Mouse (Mus musculus) lung, embryonic 16.5 days (tissue): ENCODE results near the gene Ptpdc1. TPM values are rescaled to one million over a fixed set of nuclear protein-coding genes. Genes with fewer than 3 reads are reported as not detected.

Experiments used
- ATAC-seq: fragments of 200-750 bp; cut with Nextera tagmentation; 2 replicates; pipeline ENCODE4 v1.8.0; 2017; ENCODE audit warnings: low read depth, mild to moderate bottlenecking, moderate library complexity
- H3K27ac ChIP-seq: fragments of 300-500 bp; sonication (generic); 2 replicates; pipeline ENCODE4 v1.5.1; 2014; ENCODE audit warnings: mild to moderate bottlenecking, control low read depth, low read length
- H3K27me3 ChIP-seq: fragments of 300-500 bp; sonication (generic); 2 replicates; pipeline ENCODE4 v1.6.1; 2014; ENCODE audit warnings: low read depth, low read length, mixed read lengths; ENCODE audit not compliant: control insufficient read depth, insufficient read depth
- H3K36me3 ChIP-seq: fragments of 300-500 bp; sonication (generic); 2 replicates; pipeline ENCODE4 v1.6.1; 2014; ENCODE audit warnings: low read length; ENCODE audit not compliant: control insufficient read depth, insufficient read depth
- H3K4me1 ChIP-seq: fragments of 300-500 bp; sonication (generic); replicated peaks from 2 replicates; pipeline ENCODE4 v1.6.1; 2014; ENCODE audit warnings: low read length, mixed read lengths; ENCODE audit not compliant: control insufficient read depth, insufficient read depth
- H3K4me2 ChIP-seq: fragments of 300-500 bp; sonication (generic); 2 replicates; pipeline ENCODE4 v1.6.1; 2014; ENCODE audit warnings: low read depth, low read length, control low read depth
- H3K4me3 ChIP-seq: fragments of 300-500 bp; sonication (generic); 2 replicates; pipeline ENCODE4 v1.5.1; 2014; ENCODE audit warnings: mild to moderate bottlenecking, low read length, control low read depth
- H3K9ac ChIP-seq: fragments of 300-500 bp; sonication (generic); 2 replicates; pipeline ENCODE4 v1.6.1; 2014; ENCODE audit warnings: low read length, control low read depth
- H3K9me3 ChIP-seq: fragments of 300-500 bp; sonication (generic); 2 replicates; pipeline ENCODE4 v1.6.1; 2016; ENCODE audit warnings: low read length; ENCODE audit not compliant: control insufficient read depth
- WGBS: fragments of 180-500 bp; shearing (Covaris S2); extraction: QIAGEN DNeasy Blood & Tissue Kit; methylation state at CpG from one replicate; pipeline ENCODE4 v1.1.7; 2014; 5-methylcytosine and 5-hydroxymethylcytosine counted together
- polyA plus RNA-seq: library from polyadenylated mRNA; unstranded; fragments of >200 nt; fragmentation: Nextera tagmentation; extraction: Ambion mirVana; gene quantifications from 2 replicates; pipeline ENCODE4 v1.2.1, GENCODE M21; 2015

Gene Ptpdc1
- polyA plus RNA-seq, 1 experiment from 2014 or later: 9.2 TPM

DNA sequence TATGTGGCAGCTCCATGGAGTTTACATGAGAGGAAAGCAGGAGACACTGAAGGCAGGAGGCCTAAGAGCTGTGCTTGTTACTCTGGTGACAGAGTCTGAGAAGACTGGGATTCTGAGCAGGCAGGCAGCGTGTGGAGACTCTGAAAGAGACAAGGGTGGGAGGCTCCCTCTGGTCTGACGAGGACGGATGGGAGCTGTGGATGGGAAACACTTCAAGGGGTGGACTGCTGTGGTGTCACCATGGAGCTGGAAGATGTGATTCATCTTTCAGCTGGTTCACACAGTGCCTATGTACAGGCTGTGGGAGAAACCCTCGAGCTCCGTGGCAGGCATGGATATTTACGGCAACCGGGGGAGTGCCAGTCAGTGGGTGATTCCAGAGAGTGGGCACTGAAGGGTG lies 30.9 kb downstream of the Ptpdc1 start:
- Histone ChIP-seq H3K36me3 (peaks cover 3% of the 10 kb centered on the region; the same call in 1 of the 2 replicates), H3K4me1 (no peaks in the 10 kb centered on the region), H3K9me3 (no peaks in the 10 kb centered on the region), H3K27ac (no peak overlapping the region), H3K4me2 (no peak overlapping the region), H3K27me3 (no peaks in the 10 kb centered on the region), H3K4me3 (no peak overlapping the region), H3K9ac (no peak overlapping the region)
- no peak for ATAC-seq
- 70% methylated on average over 7 of the region's 7 CpGs for WGBS

DNA sequence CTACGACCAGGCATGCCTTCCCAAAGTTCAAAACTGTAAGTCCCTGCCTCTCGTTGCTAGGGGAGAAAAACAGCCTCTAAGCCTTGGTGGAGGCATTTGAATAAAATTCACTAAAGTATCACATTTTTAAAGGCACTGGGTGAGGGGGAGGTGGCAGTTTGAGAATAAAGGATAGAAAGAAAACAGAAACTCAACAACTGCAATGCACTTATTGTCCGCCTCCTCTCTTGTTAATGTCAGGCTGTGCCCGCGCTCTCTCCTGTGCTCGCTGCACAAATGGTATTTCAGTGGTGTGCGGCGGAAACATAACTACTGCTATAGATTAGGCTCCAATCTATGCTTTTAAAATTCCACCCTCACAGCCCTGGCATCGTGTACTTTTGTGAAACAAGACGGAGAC lies 31.4 kb downstream of the Ptpdc1 start:
- WGBS: 80% methylated on average over 10 of the region's 10 CpGs
- H3K4me1 ChIP-seq: no peaks in the 10 kb centered on the region
- no peak overlapping the region for H3K4me2 ChIP-seq
- no peaks in the 10 kb centered on the region for H3K27me3 ChIP-seq
- peaks cover 3% of the 10 kb centered on the region; the same call in 1 of the 2 replicates for H3K36me3 ChIP-seq
- no peak for ATAC-seq
- no peak overlapping the region for H3K4me3 ChIP-seq
- no peak overlapping the region for H3K9ac ChIP-seq
- no peak overlapping the region for H3K27ac ChIP-seq
- no peaks in the 10 kb centered on the region for H3K9me3 ChIP-seq

DNA sequence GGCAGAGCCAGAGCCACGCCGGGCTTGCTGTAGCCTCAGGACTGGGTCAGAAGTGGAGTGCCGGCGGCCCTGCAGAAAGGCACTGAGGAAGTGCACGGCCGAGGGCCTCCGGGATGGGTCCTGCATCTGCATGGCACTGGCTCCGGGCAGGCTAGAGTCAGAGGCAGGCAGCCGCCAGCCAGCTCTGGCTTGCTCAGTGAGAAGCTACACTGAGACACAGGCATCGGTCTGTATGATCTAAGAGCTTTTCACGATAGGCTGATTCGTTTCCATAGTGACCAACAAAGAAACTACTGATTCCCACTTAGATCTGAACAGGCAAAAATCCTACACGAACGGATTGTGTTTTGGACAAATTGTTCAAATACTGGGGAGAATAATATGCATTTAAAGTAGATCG lies 32.3 kb downstream of the Ptpdc1 start:
- H3K4me2 ChIP-seq: no peak overlapping the region
- H3K9ac ChIP-seq: no peak overlapping the region
- no peak for ATAC-seq
- no peaks in the 10 kb centered on the region for H3K9me3 ChIP-seq
- H3K36me3 ChIP-seq: peaks cover 3% of the 10 kb centered on the region; the same call in 1 of the 2 replicates
- peaks cover 4% of the 10 kb centered on the region; the same call in 1 of the 2 replicates for H3K4me1 ChIP-seq
- WGBS: 53% methylated on average over 15 of the region's 15 CpGs
- H3K27me3 ChIP-seq: no peaks in the 10 kb centered on the region
- no peak overlapping the region for H3K4me3 ChIP-seq
- H3K27ac ChIP-seq: no peak overlapping the region

DNA sequence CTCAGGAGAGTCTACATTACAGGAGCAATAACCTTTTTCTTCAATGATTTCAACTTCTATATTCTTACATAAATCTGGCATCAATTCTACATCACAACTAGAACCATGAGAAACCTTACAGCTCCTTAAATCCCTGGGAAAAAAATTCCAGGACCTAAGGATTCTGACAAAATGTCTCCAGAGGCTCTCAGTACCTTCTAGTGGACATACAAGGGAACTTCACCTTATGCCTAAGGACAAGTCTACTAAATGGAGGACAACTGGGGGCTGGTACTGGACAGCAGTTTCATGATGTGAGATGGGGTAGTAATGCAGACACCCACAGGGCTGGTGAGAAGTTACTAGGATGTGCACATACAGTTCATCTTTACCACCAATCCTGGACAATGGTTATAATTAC lies 34.7 kb downstream of the Ptpdc1 start:
- Histone ChIP-seq H3K27ac (no peak overlapping the region), H3K36me3 (peaks cover 3% of the 10 kb centered on the region; the same call in 1 of the 2 replicates)
- no peak for ATAC-seq

DNA sequence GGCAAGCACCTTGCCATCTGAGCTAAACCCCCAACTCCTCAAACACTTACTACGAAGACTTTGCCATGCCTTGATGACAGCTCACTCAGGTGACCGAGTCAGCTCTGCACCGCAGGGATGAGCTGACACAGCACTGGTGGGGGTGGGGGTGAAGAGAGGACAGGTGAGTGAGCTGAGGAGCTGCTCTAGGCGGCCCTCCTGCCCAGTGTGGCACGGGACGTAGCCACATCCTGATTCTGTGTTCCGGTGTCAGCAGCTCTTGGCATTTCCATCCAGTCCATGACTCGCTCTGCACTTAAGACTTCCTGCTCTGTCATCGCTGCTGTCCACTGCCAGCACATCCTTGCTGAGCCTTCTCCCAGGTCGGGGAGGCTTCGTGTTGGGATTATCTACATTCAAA lies 38.1 kb downstream of the Ptpdc1 start:
- H3K9ac ChIP-seq: no peak overlapping the region
- H3K4me3 ChIP-seq: no peak overlapping the region
- 54% methylated on average over 11 of the region's 11 CpGs for WGBS
- ATAC-seq: no peak
- H3K36me3 ChIP-seq: peaks cover 4% of the 10 kb centered on the region; the same call in 1 of the 2 replicates
- H3K27ac ChIP-seq: no peak overlapping the region
- no peaks in the 10 kb centered on the region for H3K9me3 ChIP-seq
- H3K27me3 ChIP-seq: no peaks in the 10 kb centered on the region
- H3K4me1 ChIP-seq: peaks cover 11% of the 10 kb centered on the region; the same call in 1 of the 2 replicates
- no peak overlapping the region for H3K4me2 ChIP-seq

More for the DNA sequence above, 34.7 kb downstream of the Ptpdc1 start:
- peaks cover 11% of the 10 kb centered on the region; the same call in 1 of the 2 replicates for H3K4me1 ChIP-seq
- no peak overlapping the region for H3K4me3 ChIP-seq
- no peaks in the 10 kb centered on the region for H3K9me3 ChIP-seq
- H3K4me2 ChIP-seq: no peak overlapping the region
- H3K9ac ChIP-seq: no peak overlapping the region
- H3K27me3 ChIP-seq: no peaks in the 10 kb centered on the region

DNA sequence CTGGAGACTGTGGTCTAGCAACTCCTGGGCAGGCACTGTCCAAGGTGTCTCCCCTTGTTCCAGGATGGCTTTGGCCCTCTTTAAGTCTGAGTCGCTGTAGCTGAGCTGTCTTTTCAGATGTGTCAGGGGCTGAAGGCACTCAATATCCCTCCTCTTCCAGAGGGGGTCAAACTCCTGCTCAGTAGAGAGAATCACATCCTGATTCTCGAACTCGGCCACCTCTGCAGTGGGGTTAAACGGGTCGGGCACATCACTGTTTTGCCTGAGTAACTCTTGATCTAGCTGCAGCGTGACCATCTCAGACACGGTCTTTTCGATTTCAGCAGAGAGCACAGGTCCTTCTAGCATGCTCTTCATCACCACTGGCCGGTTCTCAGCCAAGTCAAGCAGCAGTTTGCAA lies 39.0 kb downstream of the Ptpdc1 start:
- WGBS: 87% methylated on average over 9 of the region's 9 CpGs
- no peak for ATAC-seq

DNA sequence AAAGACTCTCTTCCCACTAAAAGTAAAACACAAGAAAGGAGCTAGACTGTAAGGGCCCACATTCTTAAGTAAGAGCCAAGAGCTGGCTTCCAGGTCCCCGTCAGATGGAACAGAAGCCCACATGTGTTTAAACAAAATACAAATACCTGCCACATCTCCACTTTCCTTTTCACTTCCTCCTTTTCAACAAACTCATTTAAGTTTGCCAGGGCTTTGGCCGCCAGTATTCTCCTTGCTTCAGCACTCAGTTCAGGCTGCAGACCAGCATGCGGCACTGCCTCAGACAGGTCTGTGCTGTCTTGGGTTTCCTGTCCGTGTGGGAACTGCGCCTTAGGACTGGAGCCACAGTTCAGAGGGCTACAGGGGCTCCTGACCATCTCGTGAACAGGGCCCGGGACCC lies 39.7 kb downstream of the Ptpdc1 start:
- 76% methylated on average over 7 of the region's 7 CpGs for WGBS
- H3K9me3 ChIP-seq: no peaks in the 10 kb centered on the region
- no peaks in the 10 kb centered on the region for H3K27me3 ChIP-seq
- H3K9ac ChIP-seq: no peak overlapping the region
- no peak overlapping the region for H3K4me2 ChIP-seq
- no peak overlapping the region for H3K4me3 ChIP-seq
- peaks cover 11% of the 10 kb centered on the region; the same call in 1 of the 2 replicates for H3K4me1 ChIP-seq
- ATAC-seq: no peak
- H3K27ac ChIP-seq: no peak overlapping the region
- peaks cover 2% of the 10 kb centered on the region; the same call in 1 of the 2 replicates for H3K36me3 ChIP-seq

More for the DNA sequence above, 39.0 kb downstream of the Ptpdc1 start:
- Histone ChIP-seq H3K4me2 (no peak overlapping the region), H3K9ac (no peak overlapping the region), H3K27ac (no peak overlapping the region), H3K27me3 (no peaks in the 10 kb centered on the region), H3K36me3 (peaks cover 2% of the 10 kb centered on the region; the same call in 1 of the 2 replicates), H3K9me3 (no peaks in the 10 kb centered on the region), H3K4me1 (peaks cover 11% of the 10 kb centered on the region; the same call in 1 of the 2 replicates), H3K4me3 (no peak overlapping the region)

DNA sequence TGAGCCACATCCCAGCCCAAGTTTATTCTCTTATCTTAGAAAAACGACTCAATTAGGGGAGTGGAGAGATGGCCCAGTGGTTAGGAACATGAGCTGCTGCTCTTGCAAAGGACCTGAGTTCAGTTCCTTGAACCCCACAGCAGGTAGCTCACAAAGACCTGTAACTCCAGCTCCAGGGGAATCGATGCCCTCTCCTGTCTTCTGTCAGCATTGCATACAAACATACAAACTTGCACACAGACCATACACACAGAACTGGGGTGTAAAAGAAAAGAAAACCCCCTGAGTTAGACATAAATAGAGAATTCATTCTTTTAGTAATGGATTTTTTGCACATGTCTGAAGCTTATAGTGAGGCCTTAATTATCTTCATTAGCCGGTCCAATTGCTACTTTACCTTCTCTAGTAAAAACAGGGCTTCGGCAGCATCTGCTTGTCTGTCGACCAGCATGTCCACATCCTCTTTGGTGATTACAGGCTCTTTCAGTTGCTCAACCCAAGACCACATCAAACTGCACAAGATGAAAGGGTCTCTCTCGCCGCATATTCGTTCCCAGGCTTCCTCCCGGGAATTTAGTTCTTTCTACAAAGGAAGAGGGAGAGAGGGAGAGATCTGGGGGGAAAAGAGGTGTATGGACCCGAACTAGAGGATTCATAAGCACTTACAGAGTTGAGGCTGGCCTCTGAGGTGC lies 42.6 kb downstream of the Ptpdc1 start:
- H3K27ac ChIP-seq: no peak overlapping the region
- ATAC-seq: no peak
- peaks cover 2% of the 10 kb centered on the region; the same call in 1 of the 2 replicates for H3K36me3 ChIP-seq
- no peak overlapping the region for H3K9ac ChIP-seq
- no peak overlapping the region for H3K4me2 ChIP-seq
- H3K4me3 ChIP-seq: no peak overlapping the region
- H3K9me3 ChIP-seq: no peaks in the 10 kb centered on the region
- H3K27me3 ChIP-seq: no peaks in the 10 kb centered on the region
- 62% methylated on average over 10 of the region's 10 CpGs for WGBS
- H3K4me1 ChIP-seq: 0 out of 2 replicates have a peak, but pooled peaks cover 7% of the 10 kb centered on the region

DNA sequence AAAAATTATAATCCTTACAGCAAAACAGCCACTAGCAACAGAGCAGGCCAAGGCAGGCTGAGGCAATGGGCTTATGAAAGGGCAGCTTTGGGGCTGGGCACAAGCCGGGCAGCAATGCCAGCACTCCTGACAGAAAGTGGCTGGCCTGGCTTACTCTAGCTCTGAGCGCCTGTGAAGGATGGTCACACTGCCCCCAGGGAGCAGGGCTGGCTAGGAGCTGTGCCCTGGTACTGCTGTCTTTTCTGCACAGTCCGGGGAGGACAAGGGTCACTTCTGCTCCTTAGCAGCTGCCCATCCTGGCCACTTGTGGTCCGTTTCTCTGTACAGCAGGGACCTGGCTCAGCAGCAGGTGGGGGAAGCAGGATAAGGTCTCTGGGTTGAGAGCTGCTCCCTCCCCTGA lies 46.8 kb downstream of the Ptpdc1 start:
- ATAC-seq: no peak
- Histone ChIP-seq H3K4me3 (no peak overlapping the region), H3K9me3 (no peaks in the 10 kb centered on the region), H3K36me3 (no peaks in the 10 kb centered on the region; the same call in 1 of the 2 replicates), H3K27ac (no peak overlapping the region), H3K4me2 (no peak overlapping the region), H3K9ac (no peak overlapping the region), H3K4me1 (peaks cover 20% of the 10 kb centered on the region), H3K27me3 (no peaks in the 10 kb centered on the region)
- 56% methylated on average over 4 of the region's 4 CpGs for WGBS
